Mouse (Mus musculus) midbrain, embryonic 10.5 days (tissue): Measurements from ENCODE around the gene Laptm4a. TPM values are rescaled to one million over a fixed set of nuclear protein-coding genes. Genes with fewer than 3 reads are reported as not detected.

Source experiments
- DNase-seq: peaks from one replicate; pipeline ENCODE4 v3.0.0-alpha.2; 2017; ENCODE audit warnings: low spot score
- H3K27ac ChIP-seq: fragments of 300-500 bp; sonication (generic); replicated peaks from 2 replicates; pipeline ENCODE4 v1.5.1; 2016; ENCODE audit warnings: mild to moderate bottlenecking
- H3K27me3 ChIP-seq: fragments of 300-500 bp; sonication (generic); 2 replicates; pipeline ENCODE4 v1.6.1; 2016; ENCODE audit warnings: low read depth, mild to moderate bottlenecking; ENCODE audit not compliant: poor library complexity, severe bottlenecking
- H3K36me3 ChIP-seq: fragments of 300-500 bp; sonication (generic); 2 replicates; pipeline ENCODE4 v1.6.1; 2016; ENCODE audit warnings: mild to moderate bottlenecking, moderate library complexity
- H3K4me1 ChIP-seq: fragments of 300-500 bp; sonication (generic); 2 replicates; pipeline ENCODE4 v1.6.1; 2016
- H3K4me3 ChIP-seq: fragments of 300-500 bp; sonication (generic); 2 replicates; pipeline ENCODE4 v1.5.1; 2016; ENCODE audit warnings: mild to moderate bottlenecking, moderate library complexity
- H3K9me3 ChIP-seq: fragments of 300-500 bp; sonication (generic); replicated peaks from 2 replicates; pipeline ENCODE4 v1.6.1; 2016; ENCODE audit warnings: mild to moderate bottlenecking
- WGBS: fragments of 180-500 bp; shearing (Covaris S2); methylation state at CpG from one replicate; pipeline ENCODE4 v1.1.7; 2016; 5-methylcytosine and 5-hydroxymethylcytosine counted together
- polyA plus RNA-seq: library from polyadenylated mRNA; unstranded; fragments of >200 nt; fragmentation: Nextera tagmentation; extraction: Ambion mirVana; gene quantifications from 2 replicates; pipeline ENCODE4 v1.2.1, GENCODE M21; 2016

Gene Laptm4a
- polyA plus RNA-seq, 1 experiment from 2014 or later: 144 TPM

GRCm38 (mm10) chr12:8941131-8941615 is 19.7 kb downstream of the Laptm4a start:
- H3K9me3 ChIP-seq: no peaks in the 10 kb centered on the region
- no peaks in the 10 kb centered on the region for H3K4me1 ChIP-seq
- H3K27ac ChIP-seq: no peak overlapping the region
- no peak for DNase-seq
- WGBS: 82% methylated on average over 4 of the region's 4 CpGs
- H3K36me3 ChIP-seq: peaks cover 35% of the 10 kb centered on the region
- peaks cover 7% of the 10 kb centered on the region; the same call in 1 of the 2 replicates for H3K27me3 ChIP-seq
- no peak overlapping the region for H3K4me3 ChIP-seq

- Histone ChIP-seq H3K4me1 (no peaks in the 10 kb centered on the region), H3K36me3 (peaks cover 28% of the 10 kb centered on the region), H3K4me3 (no peak overlapping the region), H3K27ac (no peak overlapping the region), H3K27me3 (peaks cover 14% of the 10 kb centered on the region; the same call in 1 of the 2 replicates), H3K9me3 (no peaks in the 10 kb centered on the region)
- WGBS: 72% methylated on average over 4 of the region's 4 CpGs
- no peak for DNase-seq
Measured at GRCm38 (mm10) chr12:8941699-8942392, 20.4 kb downstream of the Laptm4a start.

- H3K9me3 ChIP-seq: no peaks in the 10 kb centered on the region
- peaks cover 15% of the 10 kb centered on the region for H3K4me1 ChIP-seq
- peaks cover 47% of the 10 kb centered on the region for H3K27me3 ChIP-seq
- DNase-seq: no peak
- H3K4me3 ChIP-seq: peak overlapping the region; percentile 64
- H3K36me3 ChIP-seq: no peaks in the 10 kb centered on the region
- peak overlapping the region; percentile 68 for H3K27ac ChIP-seq
- 72% methylated on average over 9 of the region's 9 CpGs for WGBS
Measured at GRCm38 (mm10) chr12:8947163-8947562, 25.7 kb downstream of the Laptm4a start.

DNA sequence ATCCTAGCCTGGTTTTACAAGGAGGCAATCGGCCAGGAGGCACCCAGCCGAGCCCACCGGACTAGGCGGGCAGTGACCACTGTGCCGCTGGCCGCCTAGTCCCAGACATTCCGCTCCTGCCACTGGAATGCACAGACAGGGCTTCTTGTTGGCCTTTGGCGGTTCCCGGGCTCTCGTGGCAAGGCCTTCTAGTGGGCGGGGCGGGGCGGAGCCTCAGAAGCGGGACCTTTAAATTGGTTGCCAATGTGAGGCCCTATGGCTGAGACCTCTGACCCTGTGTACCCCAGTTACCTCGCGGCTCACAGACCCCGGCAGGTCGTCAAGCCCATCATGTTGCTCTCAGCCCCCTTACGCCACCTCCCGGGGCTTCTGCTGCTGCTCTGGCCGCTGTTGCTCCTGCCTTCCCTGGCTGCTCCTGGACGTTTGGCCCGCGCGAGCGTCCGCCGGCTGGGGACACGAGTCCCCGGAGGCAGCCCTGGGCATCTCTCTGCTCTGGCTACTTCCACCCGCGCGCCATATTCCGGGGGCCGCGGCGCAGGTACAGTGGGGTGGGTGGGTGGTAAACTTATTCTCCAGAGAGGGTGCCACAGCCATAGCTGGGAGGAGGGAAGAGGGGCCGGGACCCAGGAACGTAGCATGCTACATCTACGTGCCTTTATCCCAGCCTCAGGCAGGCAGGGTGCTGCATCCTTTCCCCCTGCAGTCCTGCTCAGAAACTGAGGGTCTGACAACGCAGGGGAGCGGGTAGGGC is 26.4 kb downstream of the Laptm4a start, which contains the start of gene Matn3:
Gene Matn3, plus strand, starts transcription at position 216 of the 751 bp plus-strand sequence.
- DNase-seq: peak; percentile 85
- Histone ChIP-seq H3K27ac (peak within 1 kb of the TSS; percentile 68), H3K9me3 (no peaks in the 10 kb centered on the region), H3K4me1 (peaks cover 15% of the 10 kb centered on the region), H3K4me3 (peak within 1 kb of the TSS; percentile 64), H3K36me3 (no peaks in the 10 kb centered on the region), H3K27me3 (peaks cover 47% of the 10 kb centered on the region)
- under 1% methylated on average over 42 of the region's 42 CpGs for WGBS

GRCm38 (mm10) chr12:8953136-8953535 is 31.7 kb downstream of the Laptm4a start:
- Histone ChIP-seq H3K9me3 (no peaks in the 10 kb centered on the region), H3K4me3 (no peak overlapping the region), H3K36me3 (no peaks in the 10 kb centered on the region), H3K27ac (no peak overlapping the region), H3K27me3 (peaks cover 22% of the 10 kb centered on the region), H3K4me1 (peaks cover 5% of the 10 kb centered on the region)
- DNase-seq: no peak
- 58% methylated on average over 10 of the region's 10 CpGs for WGBS

GRCm38 (mm10) chr12:8954161-8954561 is 32.7 kb downstream of the Laptm4a start:
- H3K4me1 ChIP-seq: no peaks in the 10 kb centered on the region
- H3K27ac ChIP-seq: no peak overlapping the region
- no peak overlapping the region for H3K4me3 ChIP-seq
- no peaks in the 10 kb centered on the region for H3K9me3 ChIP-seq
- DNase-seq: no peak
- WGBS: 62% methylated on average over 9 of the region's 9 CpGs
- no peaks in the 10 kb centered on the region for H3K36me3 ChIP-seq
- H3K27me3 ChIP-seq: peaks cover 12% of the 10 kb centered on the region

DNA sequence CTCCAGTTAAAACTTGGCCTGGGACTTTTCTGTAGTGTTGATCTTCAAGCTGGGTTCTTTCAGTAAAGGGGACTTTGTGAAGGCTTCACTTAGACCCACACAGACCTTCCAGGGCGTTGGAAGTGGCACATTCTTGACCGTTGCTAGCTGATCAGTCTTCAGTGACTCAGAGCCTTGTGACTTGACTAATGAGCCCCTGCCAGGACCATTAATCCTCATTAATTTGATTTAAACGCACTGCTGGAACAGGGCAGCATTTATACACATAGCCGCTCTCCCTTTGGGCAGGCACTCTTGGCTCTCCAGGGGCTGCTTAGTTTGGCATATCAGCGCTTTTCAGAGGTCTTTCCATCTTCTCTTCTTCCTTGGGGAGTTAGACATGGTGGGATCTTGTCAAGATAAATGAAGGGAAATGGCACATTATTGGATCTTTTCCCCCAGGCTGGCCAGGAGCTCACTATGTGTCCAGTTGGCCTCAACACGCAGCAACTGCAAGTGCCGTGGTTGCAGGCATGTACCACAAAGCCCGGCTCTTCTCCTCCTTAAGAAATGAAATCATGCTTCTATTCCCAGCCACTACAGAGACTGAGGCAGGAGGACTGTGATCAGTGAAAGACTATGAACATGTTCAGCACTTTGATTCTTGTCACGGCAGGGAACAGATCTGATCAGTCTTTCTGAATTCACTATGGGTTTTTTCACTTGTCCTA is 40.3 kb downstream of the Laptm4a start:
- 78% methylated on average over 9 of the region's 9 CpGs for WGBS
- Histone ChIP-seq H3K4me3 (no peak overlapping the region), H3K27me3 (no peaks in the 10 kb centered on the region), H3K4me1 (no peaks in the 10 kb centered on the region), H3K27ac (no peak overlapping the region), H3K9me3 (no peaks in the 10 kb centered on the region), H3K36me3 (no peaks in the 10 kb centered on the region)
- DNase-seq: no peak

GRCm38 (mm10) chr12:8969828-8970227 is 48.4 kb downstream of the Laptm4a start:
- 55% methylated on average over 9 of the region's 9 CpGs for WGBS
- DNase-seq: peak; percentile 34
- no peaks in the 10 kb centered on the region for H3K36me3 ChIP-seq
- H3K4me3 ChIP-seq: no peak overlapping the region
- H3K27me3 ChIP-seq: peaks cover 7% of the 10 kb centered on the region; the same call in 1 of the 2 replicates
- no peaks in the 10 kb centered on the region for H3K9me3 ChIP-seq
- H3K27ac ChIP-seq: no peak overlapping the region
- peaks cover 16% of the 10 kb centered on the region for H3K4me1 ChIP-seq

GRCm38 (mm10) chr12:8973820-8974465 is 52.5 kb downstream of the Laptm4a start, which contains the start of gene Wdr35:
TSS of gene Wdr35 (plus strand) at chr12:8973892.
- peak within 1 kb of the TSS; percentile 88 for H3K27ac ChIP-seq
- H3K27me3 ChIP-seq: peaks cover 7% of the 10 kb centered on the region; the same call in 1 of the 2 replicates
- DNase-seq: peak; percentile 91
- peaks cover 14% of the 10 kb centered on the region for H3K36me3 ChIP-seq
- peaks cover 17% of the 10 kb centered on the region for H3K4me1 ChIP-seq
- H3K9me3 ChIP-seq: no peaks in the 10 kb centered on the region
- WGBS: under 1% methylated on average over 45 of the region's 45 CpGs
- peak within 1 kb of the TSS; percentile 67 for H3K4me3 ChIP-seq

DNA sequence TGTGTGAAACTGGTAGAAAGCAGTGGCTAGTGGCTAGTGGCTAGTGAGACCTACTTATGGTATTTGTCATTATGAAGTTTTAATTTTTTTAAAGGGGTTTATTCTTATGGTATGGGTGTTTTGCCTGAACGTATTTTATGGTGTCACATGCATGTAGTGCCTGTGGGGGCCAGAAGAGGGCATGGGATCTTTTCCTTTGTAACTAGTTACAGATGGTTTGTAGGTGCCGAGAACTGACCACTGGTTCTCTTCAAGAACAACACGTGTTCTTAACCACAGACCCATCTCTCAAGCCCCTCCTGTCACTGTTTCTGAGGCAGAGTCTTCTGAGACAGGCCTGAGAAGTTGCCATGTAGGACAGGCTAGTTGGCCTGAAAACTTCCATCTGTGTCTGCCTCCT is 53.6 kb downstream of the Laptm4a start:
- DNase-seq: no peak
- Histone ChIP-seq H3K27ac (no peak overlapping the region), H3K27me3 (peaks cover 7% of the 10 kb centered on the region; the same call in 1 of the 2 replicates), H3K4me3 (peak overlapping the region; percentile 67; the same call in 1 of the 2 replicates), H3K36me3 (peaks cover 25% of the 10 kb centered on the region), H3K9me3 (no peaks in the 10 kb centered on the region), H3K4me1 (peaks cover 17% of the 10 kb centered on the region)
- WGBS: 92% methylated on average over 3 of the region's 3 CpGs
